Comparison of ENCODE assay signal across 8 mouse cellular contexts in genomic region chrX:136238118-136238517, GRCm38 (mm10). TPM values are rescaled to one million over a fixed set of nuclear protein-coding genes. Genes with fewer than 3 reads are reported as not detected.
DNase-seq lines count a peak whose midpoint lies in the region; ATAC-seq lines count a peak whose summit lies in the region.

No protein-coding gene starts in this region.

- no peaks in the 10 kb centered on the region for H3K36me3 ChIP-seq in hindbrain, embryonic 14.5 days (replicated peaks; ENCODE audit: control insufficient read depth, insufficient read depth)
- no peaks in the 10 kb centered on the region for H3K36me3 ChIP-seq in hindbrain, embryonic 13.5 days

- H3K27ac ChIP-seq in hindbrain, embryonic 14.5 days: no peak overlapping the region
- H3K27ac ChIP-seq in hindbrain, embryonic 13.5 days: no peak overlapping the region

- no peaks in the 10 kb centered on the region for H3K4me1 ChIP-seq in hindbrain, embryonic 14.5 days (replicated peaks; ENCODE audit: control insufficient read depth, insufficient read depth, low read length)
- no peaks in the 10 kb centered on the region for H3K4me1 ChIP-seq in hindbrain, embryonic 13.5 days (replicated peaks)

- peak; percentile 67 for DNase-seq in hindbrain, embryonic 14.5 days (ENCODE audit: low spot score)
- peak; percentile 49 for DNase-seq in urinary bladder, postnatal 14 days (ENCODE audit: low spot score)
- no peak for DNase-seq in urinary bladder, adult 2 months (ENCODE audit: low spot score)
- DNase-seq in cerebellum, adult 9-10 months: peak; percentile 57
- peak; percentile 39 for DNase-seq in layer of hippocampus, adult 9-10 months (ENCODE audit: low spot score)
- DNase-seq in thymus, postnatal 25 days: peak; percentile 23
- no peak for DNase-seq in c-Kit-positive CD71-positive TER-119-positive erythroid progenitor cells, embryonic 14.5 days (ENCODE audit: low spot score)

- H3K27me3 ChIP-seq in hindbrain, embryonic 14.5 days (ENCODE audit: control insufficient read depth, insufficient read depth, low read length): no peaks in the 10 kb centered on the region
- no peaks in the 10 kb centered on the region for H3K27me3 ChIP-seq in hindbrain, embryonic 13.5 days

- H3K9me3 ChIP-seq in hindbrain, embryonic 14.5 days (ENCODE audit: control insufficient read depth, low read length): no peaks in the 10 kb centered on the region
- no peaks in the 10 kb centered on the region for H3K9me3 ChIP-seq in hindbrain, embryonic 13.5 days

- no peak for ATAC-seq in hindbrain, embryonic 14.5 days (ENCODE audit: low FRiP score)
- no peak for ATAC-seq in hindbrain, embryonic 13.5 days (ENCODE audit: low FRiP score)

- H3K9ac ChIP-seq in hindbrain, embryonic 14.5 days: no peak overlapping the region
- H3K9ac ChIP-seq in hindbrain, embryonic 13.5 days: no peak overlapping the region

- no peak overlapping the region for H3K4me3 ChIP-seq in hindbrain, embryonic 14.5 days (replicated peaks; ENCODE audit: low read length)
- no peak overlapping the region for H3K4me3 ChIP-seq in hindbrain, embryonic 13.5 days

- 55% methylated on average over 3 of the region's 3 CpGs for WGBS in hindbrain, embryonic 14.5 days
- 49% methylated on average over 3 of the region's 3 CpGs for WGBS in hindbrain, embryonic 13.5 days

- H3K4me2 ChIP-seq in hindbrain, embryonic 14.5 days (replicated peaks): no peak overlapping the region
- H3K4me2 ChIP-seq in hindbrain, embryonic 13.5 days: no peak overlapping the region

RNA-seq across cellular contexts. Expression of gene Tceal9, which starts 6.8 kb away (rescaled TPM):
- 247 and 268 TPM in 2 replicates for polyA plus RNA-seq in hindbrain, embryonic 14.5 days (2014; fragmentation: Nextera tagmentation; extraction: Ambion mirVana)
- polyA plus RNA-seq in hindbrain, embryonic 13.5 days (2015; fragmentation: Nextera tagmentation; extraction: Ambion mirVana): 323 and 327 TPM in 2 replicates
- polyA plus RNA-seq in urinary bladder, adult 2 months (2012; rRNA removed): 165 TPM in 2 replicates

RNA-seq across cellular contexts. Expression of gene Bex1, which starts 22.8 kb away (rescaled TPM):
- 218 and 221 TPM in 2 replicates for polyA plus RNA-seq in hindbrain, embryonic 14.5 days (2014; fragmentation: Nextera tagmentation; extraction: Ambion mirVana)
- 199 and 209 TPM in 2 replicates for polyA plus RNA-seq in hindbrain, embryonic 13.5 days (2015; fragmentation: Nextera tagmentation; extraction: Ambion mirVana)
- polyA plus RNA-seq in urinary bladder, adult 2 months (2012; rRNA removed): 1.8 and 2.8 TPM in 2 replicates

RNA-seq across cellular contexts. Expression of gene Tceal7, which starts 23.5 kb away (rescaled TPM):
- 2.0 and 2.3 TPM in 2 replicates for polyA plus RNA-seq in hindbrain, embryonic 14.5 days (2014; fragmentation: Nextera tagmentation; extraction: Ambion mirVana)
- 1.4 and 2.5 TPM in 2 replicates for polyA plus RNA-seq in hindbrain, embryonic 13.5 days (2015; fragmentation: Nextera tagmentation; extraction: Ambion mirVana)
- not detected in 2 replicates for polyA plus RNA-seq in urinary bladder, adult 2 months (2012; rRNA removed)

RNA-seq across cellular contexts. Expression of gene Bex3, which starts 31.9 kb away (rescaled TPM):
- 749 and 760 TPM in 2 replicates for polyA plus RNA-seq in hindbrain, embryonic 14.5 days (2014; fragmentation: Nextera tagmentation; extraction: Ambion mirVana)
- polyA plus RNA-seq in hindbrain, embryonic 13.5 days (2015; fragmentation: Nextera tagmentation; extraction: Ambion mirVana): 724 and 725 TPM in 2 replicates
- polyA plus RNA-seq in urinary bladder, adult 2 months (2012; rRNA removed): 90.1 and 103 TPM in 2 replicates

RNA-seq across cellular contexts. Expression of gene Tceal5, which starts 34.4 kb away (rescaled TPM):
- 11.1 and 13.6 TPM in 2 replicates for polyA plus RNA-seq in hindbrain, embryonic 14.5 days (2014; fragmentation: Nextera tagmentation; extraction: Ambion mirVana)
- polyA plus RNA-seq in hindbrain, embryonic 13.5 days (2015; fragmentation: Nextera tagmentation; extraction: Ambion mirVana): 24.5 and 28.4 TPM in 2 replicates
- polyA plus RNA-seq in urinary bladder, adult 2 months (2012; rRNA removed): 4.2 and 4.3 TPM in 2 replicates

Comparison
In these comparisons a context has a peak if more than half of its experiments do, and no peak if none do; other contexts are left out.
1. DNase-seq: peak in hindbrain, embryonic 14.5 days (single experiment), urinary bladder, postnatal 14 days (single experiment), cerebellum, adult 9-10 months (single experiment), layer of hippocampus, adult 9-10 months (single experiment) and thymus, postnatal 25 days (single experiment); none in urinary bladder, adult 2 months (single experiment) and c-Kit-positive CD71-positive TER-119-positive erythroid progenitor cells, embryonic 14.5 days (single experiment).
2. RNA of gene Bex1, which starts 22.8 kb away (polyA plus RNA-seq): 218 to 221 TPM in hindbrain, embryonic 14.5 days and 199 to 209 TPM in hindbrain, embryonic 13.5 days; 1.8 to 2.8 TPM in urinary bladder, adult 2 months; every median in the first group is over 10 times any median in the second.